Mouse (Mus musculus) embryonic facial prominence, embryonic 10.5 days (tissue): ENCODE measurements around the gene Scaf4. TPM values are rescaled to one million over a fixed set of nuclear protein-coding genes. Genes with fewer than 3 reads are reported as not detected.

Experiments used
- DNase-seq: peaks from one replicate; pipeline ENCODE4 v3.0.0-alpha.2; 2017; ENCODE audit warnings: low spot score
- H3K27ac ChIP-seq: fragments of 300-500 bp; sonication (generic); replicated peaks from 2 replicates; pipeline ENCODE4 v1.5.1; 2016; ENCODE audit warnings: mild to moderate bottlenecking
- H3K27me3 ChIP-seq: fragments of 300-500 bp; sonication (generic); replicated peaks from 2 replicates; pipeline ENCODE4 v1.6.1; 2016; ENCODE audit warnings: low read depth, mild to moderate bottlenecking; ENCODE audit not compliant: poor library complexity, severe bottlenecking
- H3K36me3 ChIP-seq: fragments of 300-500 bp; sonication (generic); replicated peaks from 2 replicates; pipeline ENCODE4 v1.6.1; 2016; ENCODE audit warnings: mild to moderate bottlenecking, moderate library complexity
- H3K4me1 ChIP-seq: fragments of 300-500 bp; sonication (generic); 2 replicates; pipeline ENCODE4 v1.6.1; 2016
- H3K4me3 ChIP-seq: fragments of 300-500 bp; sonication (generic); 2 replicates; pipeline ENCODE4 v1.5.1; 2016; ENCODE audit warnings: mild to moderate bottlenecking, moderate library complexity
- H3K9me3 ChIP-seq: fragments of 300-500 bp; sonication (generic); 2 replicates; pipeline ENCODE4 v1.6.1; 2016; ENCODE audit warnings: mild to moderate bottlenecking
- whole genome bisulfite sequencing: fragments of 180-500 bp; shearing (Covaris S2); methylation state at CpG from one replicate; pipeline ENCODE4 v1.1.7; 2016; 5-methylcytosine and 5-hydroxymethylcytosine counted together
- polyA plus RNA-seq: library from polyadenylated mRNA; unstranded; fragments of >200 nt; fragmentation: Nextera tagmentation; extraction: Ambion mirVana; gene quantifications from 2 replicates; pipeline ENCODE4 v1.2.1, GENCODE M21; 2016

Scaf4 gene
- polyA plus RNA-seq, 1 experiment from 2014 or later = 34.6 TPM

- Histone ChIP-seq H3K4me1 (no peaks in the 10 kb centered on the region), H3K36me3 (no peaks in the 10 kb centered on the region), H3K9me3 (no peaks in the 10 kb centered on the region), H3K27ac (no peak overlapping the region), H3K27me3 (no peaks in the 10 kb centered on the region), H3K4me3 (no peak overlapping the region)
- DNase-seq = no peak
- WGBS = 61% methylated on average over 3 of the region's 3 CpGs
These were observed 25.5 kb upstream of the Scaf4 start for GRCm38 (mm10) chr16:90309784-90310183.

GRCm38 (mm10) chr16:90303988-90304299 is 19.6 kb upstream of the Scaf4 start:
- peaks cover 1% of the 10 kb centered on the region; the same call in 1 of the 2 replicates for H3K27me3 ChIP-seq
- peaks cover 9% of the 10 kb centered on the region for H3K4me1 ChIP-seq
- H3K36me3 ChIP-seq = no peaks in the 10 kb centered on the region
- no peak overlapping the region for H3K4me3 ChIP-seq
- H3K27ac ChIP-seq = no peak overlapping the region
- DNase-seq = no peak
- WGBS = 87% methylated on average over 2 of the region's 2 CpGs
- no peaks in the 10 kb centered on the region for H3K9me3 ChIP-seq

- no peak overlapping the region for H3K27ac ChIP-seq
- H3K4me1 ChIP-seq = peaks cover 14% of the 10 kb centered on the region
- H3K27me3 ChIP-seq = peaks cover 6% of the 10 kb centered on the region
- no peak overlapping the region for H3K4me3 ChIP-seq
- WGBS = 83% methylated on average over 9 of the region's 9 CpGs
- no peaks in the 10 kb centered on the region for H3K36me3 ChIP-seq
- no peaks in the 10 kb centered on the region for H3K9me3 ChIP-seq
- no peak for DNase-seq
These were observed 19.1 kb upstream of the Scaf4 start for GRCm38 (mm10) chr16:90303286-90303987.

- WGBS = 89% methylated on average over 10 of the region's 10 CpGs
- H3K4me3 ChIP-seq = no peak overlapping the region
- DNase-seq = no peak
These were observed 17.4 kb upstream of the Scaf4 start for GRCm38 (mm10) chr16:90301706-90302105.

GRCm38 (mm10) chr16:90300896-90301295 is 16.6 kb upstream of the Scaf4 start:
- Histone ChIP-seq H3K9me3 (no peaks in the 10 kb centered on the region), H3K36me3 (no peaks in the 10 kb centered on the region), H3K27ac (no peak overlapping the region), H3K4me3 (no peak overlapping the region), H3K4me1 (peaks cover 22% of the 10 kb centered on the region), H3K27me3 (peaks cover 15% of the 10 kb centered on the region)
- 95% methylated on average over 11 of the region's 11 CpGs for WGBS
- no peak for DNase-seq

More at GRCm38 (mm10) chr16:90301706-90302105, 17.4 kb upstream of the Scaf4 start:
- no peaks in the 10 kb centered on the region for H3K9me3 ChIP-seq
- H3K4me1 ChIP-seq = peaks cover 22% of the 10 kb centered on the region
- H3K27ac ChIP-seq = no peak overlapping the region
- peaks cover 15% of the 10 kb centered on the region for H3K27me3 ChIP-seq
- no peaks in the 10 kb centered on the region for H3K36me3 ChIP-seq

- Histone ChIP-seq H3K4me3 (no peak overlapping the region), H3K27me3 (peaks cover 15% of the 10 kb centered on the region), H3K4me1 (peaks cover 22% of the 10 kb centered on the region), H3K36me3 (no peaks in the 10 kb centered on the region), H3K27ac (no peak overlapping the region), H3K9me3 (no peaks in the 10 kb centered on the region)
- no peak for DNase-seq
These were observed 15.3 kb upstream of the Scaf4 start for GRCm38 (mm10) chr16:90299591-90299990.

- Histone ChIP-seq H3K36me3 (no peaks in the 10 kb centered on the region), H3K4me3 (no peak overlapping the region), H3K27ac (no peak overlapping the region), H3K27me3 (peaks cover 15% of the 10 kb centered on the region), H3K4me1 (peaks cover 22% of the 10 kb centered on the region), H3K9me3 (no peaks in the 10 kb centered on the region)
- no peak for DNase-seq
- 14% methylated on average over 21 of the region's 21 CpGs for WGBS
These were observed 14.4 kb upstream of the Scaf4 start for GRCm38 (mm10) chr16:90298426-90299300.

GRCm38 (mm10) chr16:90297479-90298425 is 13.4 kb upstream of the Scaf4 start:
- peaks cover 15% of the 10 kb centered on the region for H3K27me3 ChIP-seq
- H3K36me3 ChIP-seq = no peaks in the 10 kb centered on the region
- no peak overlapping the region for H3K4me3 ChIP-seq
- peak; percentile 49 for DNase-seq
- H3K9me3 ChIP-seq = no peaks in the 10 kb centered on the region
- H3K4me1 ChIP-seq = peaks cover 22% of the 10 kb centered on the region
- no peak overlapping the region for H3K27ac ChIP-seq
- 21% methylated on average over 21 of the region's 22 CpGs for WGBS

GRCm38 (mm10) chr16:90291675-90292074 is 7.4 kb upstream of the Scaf4 start:
- 63% methylated on average over 6 of the region's 6 CpGs for WGBS

GRCm38 (mm10) chr16:90290962-90291361 is 6.7 kb upstream of the Scaf4 start:
- WGBS = 61% methylated on average over 9 of the region's 9 CpGs
- no peak for DNase-seq
- Histone ChIP-seq H3K9me3 (no peaks in the 10 kb centered on the region), H3K27me3 (no peaks in the 10 kb centered on the region), H3K4me3 (no peak overlapping the region), H3K27ac (no peak overlapping the region), H3K4me1 (peaks cover 4% of the 10 kb centered on the region; the same call in 1 of the 2 replicates), H3K36me3 (no peaks in the 10 kb centered on the region)

More at GRCm38 (mm10) chr16:90291675-90292074, 7.4 kb upstream of the Scaf4 start:
- Histone ChIP-seq H3K27ac (no peak overlapping the region), H3K36me3 (no peaks in the 10 kb centered on the region), H3K27me3 (no peaks in the 10 kb centered on the region), H3K9me3 (no peaks in the 10 kb centered on the region), H3K4me1 (peaks cover 4% of the 10 kb centered on the region; the same call in 1 of the 2 replicates), H3K4me3 (no peak overlapping the region)
- DNase-seq = no peak

GRCm38 (mm10) chr16:90284916-90285315 is 613 bp upstream of the Scaf4 start:
- peak overlapping the region; percentile 81 for H3K4me3 ChIP-seq
- WGBS = 4% methylated on average over 15 of the region's 15 CpGs
- H3K9me3 ChIP-seq = no peaks in the 10 kb centered on the region
- H3K27me3 ChIP-seq = no peaks in the 10 kb centered on the region
- H3K4me1 ChIP-seq = peaks cover 40% of the 10 kb centered on the region
- DNase-seq = no peak
- peaks cover 8% of the 10 kb centered on the region for H3K36me3 ChIP-seq
- peak overlapping the region; percentile 94 for H3K27ac ChIP-seq

- Histone ChIP-seq H3K36me3 (peaks cover 8% of the 10 kb centered on the region), H3K9me3 (no peaks in the 10 kb centered on the region), H3K27me3 (no peaks in the 10 kb centered on the region), H3K4me3 (peak overlapping the region; percentile 81), H3K27ac (peak overlapping the region; percentile 94), H3K4me1 (peaks cover 44% of the 10 kb centered on the region)
- DNase-seq = no peak
- under 1% methylated on average over 53 of the region's 53 CpGs for WGBS
These were observed 918 bp downstream of the Scaf4 start for GRCm38 (mm10) chr16:90283266-90283904.
